Mouse (Mus musculus) layer of hippocampus, adult 18-20 months (tissue): ENCODE measurements around the gene Ccng2. TPM values are rescaled to one million over a fixed set of nuclear protein-coding genes. Genes with fewer than 3 reads are reported as not detected.

Source experiments
- DNase-seq, 2 experiments: peaks; one replicate each; pipeline ENCODE4 v3.0.0; 2022; ENCODE audit warnings: low spot score in 2 of 2
- total RNA-seq, 2 experiments: library from RNA; stranded (reverse); gene quantifications; 2 replicates each; pipeline ENCODE4 v1.2.3; 2021

Ccng2 gene
- total RNA-seq, 2 experiments from 2014 or later = 51.6 to 56.3 TPM

DNA sequence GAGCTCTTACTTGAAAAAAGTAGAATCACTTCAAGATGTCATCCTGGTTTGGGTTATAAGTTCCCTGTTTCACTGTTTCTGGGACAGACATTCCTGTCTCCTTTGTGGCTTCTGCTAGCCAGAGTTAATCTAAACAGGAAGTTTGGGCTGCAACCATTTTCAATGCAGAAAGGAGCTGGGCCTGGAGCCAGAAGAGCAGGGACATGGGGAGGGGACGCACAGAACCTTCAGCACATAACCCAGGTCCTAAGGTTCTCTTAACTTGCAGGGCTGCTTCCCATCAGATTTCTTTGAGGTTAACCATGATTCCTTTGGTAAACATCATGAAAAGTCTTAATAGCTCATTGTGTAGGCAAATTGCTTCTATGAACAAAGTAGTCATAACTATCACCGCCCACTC, 4.3 kb upstream of the Ccng2 start:
- DNase-seq = no peak

DNA sequence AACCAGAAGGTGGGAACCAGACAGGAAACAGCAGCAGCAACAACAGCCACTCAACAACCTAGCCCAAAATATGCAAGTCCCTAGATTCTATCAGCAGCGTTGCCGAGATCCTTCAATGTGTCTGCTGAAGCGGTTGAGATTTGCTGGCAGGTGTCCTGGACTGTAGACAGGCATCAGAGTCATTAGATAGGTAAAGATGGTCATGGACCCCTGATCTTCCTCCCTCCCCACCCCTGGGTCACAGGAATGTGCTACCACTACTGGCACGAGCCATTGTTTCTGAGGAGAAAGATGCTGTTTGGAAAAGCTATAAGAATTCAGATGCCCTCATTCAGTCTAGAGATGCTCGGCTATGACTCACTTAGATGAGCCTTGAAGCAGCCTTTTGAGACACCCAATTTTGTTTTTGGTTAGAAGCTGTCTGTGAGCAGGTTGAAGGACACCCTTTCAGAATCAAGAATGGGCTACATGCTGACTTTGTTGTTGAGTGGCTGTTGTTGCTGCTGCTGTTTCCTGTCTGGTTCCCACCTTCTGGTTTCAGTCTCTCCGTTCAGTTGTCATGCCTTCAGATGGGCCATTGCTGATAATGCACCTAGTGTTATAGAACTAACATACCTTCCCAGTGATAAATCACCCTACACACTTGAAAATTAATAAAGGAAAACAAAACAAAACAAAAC, 3.5 kb upstream of the Ccng2 start:
- no peak for DNase-seq

DNA sequence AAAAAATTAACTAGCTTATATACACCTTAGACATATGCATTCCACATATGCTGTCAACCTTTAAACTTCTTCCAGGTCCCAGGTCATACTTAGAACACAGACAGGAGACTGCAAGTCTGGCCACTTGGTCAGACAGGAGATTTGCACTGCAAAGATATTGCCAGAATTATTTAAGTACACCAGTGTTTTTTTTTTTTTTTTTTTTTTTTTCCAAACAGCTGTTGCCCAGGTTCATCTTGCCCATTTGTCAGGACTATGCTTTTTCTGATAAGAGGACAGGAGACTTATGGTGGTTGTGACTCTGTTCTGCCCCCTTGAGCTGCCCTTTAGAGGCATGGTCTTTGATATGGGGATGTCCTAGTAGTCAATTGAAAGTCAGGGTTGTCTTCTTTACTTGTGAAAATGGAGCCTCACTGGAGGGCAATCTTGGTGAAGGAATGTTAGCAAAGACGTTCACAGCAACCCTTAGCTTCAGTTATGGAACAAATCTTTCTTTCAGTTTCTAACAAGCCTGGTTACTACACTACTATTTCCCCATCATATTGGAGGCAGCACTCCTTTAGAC, 2.8 kb upstream of the Ccng2 start:
- no peak for DNase-seq

DNA sequence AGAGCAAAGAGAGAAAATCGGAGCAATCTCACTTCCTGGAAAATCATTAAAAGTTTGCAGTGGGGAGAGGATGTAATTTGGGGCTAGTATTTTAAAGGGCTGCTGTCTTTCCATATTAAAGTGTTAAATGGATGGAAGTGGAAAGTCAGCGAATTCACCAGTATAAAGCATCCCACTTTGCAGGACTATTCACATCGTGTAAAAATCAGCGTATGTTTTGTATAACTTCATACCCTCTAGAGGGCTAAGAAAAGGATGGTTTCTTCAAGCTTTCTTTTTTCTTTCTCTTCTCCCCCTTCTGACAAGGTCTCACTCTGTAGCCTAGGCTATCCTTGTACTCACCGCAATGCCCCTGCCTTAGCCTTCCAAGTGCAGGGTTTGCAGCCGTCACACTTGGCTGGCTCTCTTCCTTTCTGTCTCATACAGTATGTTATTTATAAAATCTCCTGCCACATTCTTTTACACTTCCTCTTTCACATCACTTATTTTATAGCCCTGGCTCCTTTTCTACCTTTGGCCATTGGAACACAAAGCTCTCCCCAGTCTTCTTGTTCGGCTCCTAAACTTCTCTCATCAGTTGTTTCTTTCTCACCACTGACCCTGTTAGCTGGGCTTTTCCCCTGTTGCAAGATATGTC, 1.8 kb upstream of the Ccng2 start:
- no peak for DNase-seq

DNA sequence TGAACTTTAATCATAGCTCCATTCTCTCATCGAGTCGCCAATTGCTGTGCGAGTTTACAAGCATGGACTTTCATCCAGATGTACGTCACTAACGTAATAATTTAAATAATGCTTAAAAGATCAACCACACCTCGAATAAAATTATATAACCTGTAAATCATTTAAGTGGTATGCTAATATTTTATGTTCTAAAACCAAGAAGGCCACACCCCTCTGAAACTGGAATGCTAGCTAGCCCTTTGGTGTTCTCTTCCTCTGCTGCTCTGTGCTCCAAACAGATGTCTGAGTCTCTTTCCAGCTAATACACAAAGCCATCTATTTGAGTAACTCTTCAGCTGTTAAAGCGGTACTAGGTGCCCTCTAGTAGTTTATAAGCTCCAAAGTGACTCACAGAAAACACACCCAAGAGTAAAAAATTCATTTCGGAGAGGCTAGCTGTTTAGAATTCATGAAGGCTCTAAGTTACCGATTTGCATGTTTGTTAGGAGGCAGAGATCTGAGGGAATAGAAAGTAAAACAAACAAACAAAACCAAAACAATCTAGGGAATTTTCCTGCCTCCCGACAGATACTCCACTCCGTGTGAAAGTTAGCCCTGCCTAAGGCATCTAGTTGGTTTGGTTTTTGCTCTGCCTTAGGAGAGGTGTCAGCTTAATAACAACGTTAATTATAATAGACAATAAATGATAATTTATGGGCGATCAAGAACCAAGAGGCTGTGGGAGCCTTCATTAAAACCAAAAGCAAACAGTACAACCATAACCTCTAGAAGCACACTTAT, 1.1 kb upstream of the Ccng2 start:
- no peak for DNase-seq

DNA sequence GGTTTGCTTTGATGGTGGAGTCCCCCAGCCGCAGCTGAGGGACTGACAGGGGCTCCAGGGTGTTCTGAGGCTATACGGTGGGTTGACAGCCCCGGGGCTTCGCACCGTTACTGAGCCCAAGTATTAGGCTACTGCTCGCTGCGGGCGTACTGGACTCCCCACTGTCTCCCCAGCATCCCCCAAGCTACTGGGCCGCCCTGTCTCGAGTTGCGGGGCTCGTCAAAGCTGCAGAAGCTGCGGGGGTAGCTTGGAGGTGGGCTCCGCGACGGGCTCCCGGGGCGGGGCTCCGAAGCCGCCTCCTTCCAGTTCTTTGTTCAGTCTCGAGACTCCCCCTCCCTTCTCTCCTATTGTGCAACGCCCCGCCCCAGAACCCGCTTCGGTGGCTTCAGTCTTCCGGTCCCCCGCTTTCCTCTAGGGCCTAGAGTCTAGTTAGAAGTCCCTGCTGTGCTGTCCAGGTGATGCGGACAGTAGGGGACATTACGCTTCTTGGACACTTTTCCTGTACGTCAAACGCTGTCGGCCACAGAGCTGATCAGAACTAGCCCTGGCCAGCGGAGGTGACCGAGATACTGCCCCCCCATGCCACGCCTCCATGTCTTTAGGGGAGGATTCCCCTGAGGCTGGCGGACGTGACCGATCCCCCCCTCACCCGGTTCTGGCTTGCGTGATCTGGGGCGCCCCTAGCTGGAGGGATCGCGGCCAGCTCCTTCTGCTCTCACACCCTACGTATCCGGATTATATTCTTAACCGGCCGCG, 972 bp downstream of the Ccng2 start:
- peak; percentile 68 to 84 for DNase-seq

DNA sequence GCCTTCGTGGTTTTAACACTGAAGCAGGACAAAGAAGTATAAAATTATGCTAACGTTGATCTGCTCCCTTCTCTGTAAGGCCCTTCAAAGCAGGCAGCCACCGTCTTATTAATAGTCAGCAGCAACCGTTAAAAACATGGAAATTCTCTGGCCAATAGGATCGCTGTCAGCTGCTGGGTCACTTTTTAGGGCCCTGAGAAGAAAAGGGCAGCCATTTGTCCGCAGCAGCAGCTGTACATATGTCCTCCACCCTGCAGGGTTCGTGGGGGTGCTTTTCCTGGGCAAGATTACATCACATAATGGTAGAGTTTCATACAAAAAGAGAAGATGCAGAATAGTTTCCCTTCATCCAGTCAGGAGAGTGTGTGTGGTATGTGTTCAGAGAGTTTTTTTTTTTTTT, 3.0 kb downstream of the Ccng2 start:
- no peak for DNase-seq

DNA sequence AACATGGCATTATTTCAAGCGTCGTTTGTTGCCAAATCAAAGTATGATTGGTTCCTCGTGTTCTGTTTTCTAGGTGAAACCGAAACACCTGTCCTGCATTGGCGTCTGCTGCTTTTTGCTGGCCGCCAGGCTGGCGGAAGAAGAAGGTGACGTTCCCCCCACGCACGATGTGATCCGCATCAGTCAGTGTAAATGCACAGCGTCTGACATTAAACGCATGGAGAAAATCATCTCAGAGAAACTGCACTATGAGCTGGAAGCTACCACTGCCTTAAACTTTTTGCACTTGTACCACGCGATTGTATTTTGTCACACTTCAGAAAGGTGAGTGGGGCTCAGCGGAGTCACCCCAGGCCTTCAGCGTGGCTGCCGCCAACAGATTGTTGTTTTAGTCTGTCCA, 3.7 kb downstream of the Ccng2 start:
- no peak for DNase-seq

DNA sequence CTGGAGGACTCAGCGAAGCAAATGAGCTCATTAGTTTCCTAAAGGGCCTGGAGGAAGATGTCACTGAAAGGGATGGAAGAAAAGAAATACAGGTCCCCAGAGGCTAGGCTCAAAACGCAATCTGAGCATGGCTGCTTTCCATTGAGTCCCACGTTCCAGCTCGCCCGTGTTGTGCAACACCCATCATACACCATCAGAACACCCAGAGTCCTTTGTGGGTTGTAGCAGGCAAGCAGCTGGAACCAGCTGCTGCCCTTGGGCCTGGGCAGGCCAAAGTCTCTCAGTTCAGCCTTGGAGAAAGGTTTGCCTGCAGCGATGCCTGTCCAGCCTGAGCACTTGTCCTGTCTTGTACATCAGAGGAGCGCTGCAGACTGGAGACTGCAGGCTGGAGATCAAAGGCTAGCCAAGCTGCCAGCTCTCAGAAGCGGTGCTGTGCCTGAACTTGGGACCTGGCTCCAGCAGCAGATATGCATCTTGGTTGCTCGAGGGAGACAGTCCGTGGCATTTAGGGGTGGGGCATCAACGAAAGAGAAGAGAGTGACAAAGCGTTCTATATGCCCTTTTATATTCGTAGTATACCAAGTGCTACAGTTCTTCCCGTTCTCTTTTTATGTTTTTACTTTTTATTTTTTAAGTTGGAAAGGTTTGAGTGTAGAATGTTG, 15.5 kb downstream of the Ccng2 start:
- no peak for DNase-seq

DNA sequence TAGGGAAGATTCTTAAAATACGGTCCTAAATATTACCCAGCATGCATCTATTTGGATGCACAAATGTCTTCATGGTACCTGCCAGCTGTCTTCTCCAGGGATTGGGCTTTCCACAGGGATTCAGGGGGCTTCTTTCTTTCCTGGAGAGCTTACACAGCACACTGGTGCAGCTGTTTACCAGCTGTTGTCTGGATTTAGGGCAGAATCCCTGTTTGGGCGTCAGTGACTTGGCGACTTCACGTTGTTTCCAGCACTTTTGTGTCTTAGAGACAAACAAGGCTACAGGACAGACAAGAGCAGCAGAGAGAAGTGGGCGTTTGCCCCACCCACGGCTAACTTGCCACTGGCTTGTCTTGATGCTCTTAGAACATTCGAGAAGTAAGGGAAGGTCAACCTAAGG, 16.1 kb downstream of the Ccng2 start:
- no peak for DNase-seq

DNA sequence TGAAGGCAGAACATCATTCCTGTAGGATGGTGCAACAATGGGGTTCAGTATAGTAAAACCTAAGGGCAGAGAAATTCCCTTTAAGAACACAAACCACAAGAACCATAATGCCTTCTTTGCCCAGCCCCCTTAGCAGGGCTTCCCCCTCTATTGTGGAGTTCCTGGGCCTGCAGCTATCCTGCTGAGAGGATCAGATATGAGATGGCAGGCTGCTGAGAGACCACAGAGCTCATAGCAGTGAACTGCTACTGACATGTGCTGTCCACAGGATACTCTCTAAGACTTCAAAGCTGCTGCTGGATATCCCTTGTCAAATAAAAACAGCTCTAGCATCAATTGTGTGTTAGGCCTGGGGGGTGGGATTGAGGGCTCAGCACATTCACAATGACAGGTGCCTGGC, 21.5 kb downstream of the Ccng2 start:
- DNase-seq = no peak

DNA sequence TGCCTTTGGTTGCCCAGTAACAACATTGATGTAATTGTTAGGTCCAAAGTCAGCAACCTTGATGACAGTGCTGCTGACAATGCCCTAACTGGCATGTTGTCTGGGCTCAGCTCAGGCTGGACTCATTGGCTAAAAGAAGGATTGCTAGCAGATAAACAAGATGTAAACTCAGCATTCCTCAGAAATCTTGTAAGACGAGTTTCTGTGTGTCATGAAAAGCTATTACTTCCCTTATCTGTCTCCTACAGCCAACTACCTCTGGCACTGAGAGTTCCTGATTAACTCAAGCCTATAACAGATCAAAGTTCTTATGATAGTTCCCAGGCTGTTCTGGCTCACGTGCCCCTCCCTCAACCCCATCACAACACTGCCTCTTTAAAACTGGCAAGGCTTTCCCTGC, 23.2 kb downstream of the Ccng2 start:
- DNase-seq = no peak

DNA sequence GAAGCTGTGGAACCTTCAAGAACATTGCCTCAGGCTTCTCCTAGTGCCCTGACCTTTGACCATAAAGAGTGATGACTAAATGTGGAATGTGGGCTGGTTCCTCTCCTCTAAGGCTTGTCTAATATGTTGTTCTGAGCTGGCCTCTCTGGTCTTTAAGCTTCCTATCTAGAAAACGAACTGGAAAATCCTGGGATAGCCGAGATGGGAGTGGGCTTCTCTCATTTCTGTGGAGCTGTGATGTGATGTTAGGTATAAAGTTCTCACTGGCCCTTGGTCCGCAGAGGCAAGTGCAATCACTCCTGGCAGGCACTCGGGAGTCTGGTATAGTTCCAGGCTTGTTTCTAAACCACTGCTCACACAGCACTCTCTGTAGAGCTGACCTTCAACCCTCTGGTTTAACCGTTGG, 29.3 kb downstream of the Ccng2 start:
- DNase-seq = no peak

DNA sequence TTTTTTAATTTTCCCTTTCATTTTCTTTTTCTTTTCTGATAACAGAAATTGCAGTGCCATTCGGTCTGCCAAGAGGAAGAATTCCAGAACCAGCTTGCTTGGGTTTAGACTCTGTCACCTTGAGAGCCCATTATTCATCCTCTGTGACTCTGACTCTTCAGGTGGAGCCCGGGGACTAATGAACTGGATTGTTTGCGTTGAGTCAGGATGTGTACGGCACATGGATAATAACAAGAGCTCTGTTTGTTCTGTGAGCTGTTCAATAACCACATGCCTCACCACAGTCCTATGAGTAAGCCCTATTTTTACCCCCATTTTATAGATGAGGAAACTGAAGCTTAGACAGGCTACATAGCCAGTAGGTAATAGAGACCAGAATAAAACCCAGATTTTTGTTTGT, 29.7 kb downstream of the Ccng2 start:
- no peak for DNase-seq

DNA sequence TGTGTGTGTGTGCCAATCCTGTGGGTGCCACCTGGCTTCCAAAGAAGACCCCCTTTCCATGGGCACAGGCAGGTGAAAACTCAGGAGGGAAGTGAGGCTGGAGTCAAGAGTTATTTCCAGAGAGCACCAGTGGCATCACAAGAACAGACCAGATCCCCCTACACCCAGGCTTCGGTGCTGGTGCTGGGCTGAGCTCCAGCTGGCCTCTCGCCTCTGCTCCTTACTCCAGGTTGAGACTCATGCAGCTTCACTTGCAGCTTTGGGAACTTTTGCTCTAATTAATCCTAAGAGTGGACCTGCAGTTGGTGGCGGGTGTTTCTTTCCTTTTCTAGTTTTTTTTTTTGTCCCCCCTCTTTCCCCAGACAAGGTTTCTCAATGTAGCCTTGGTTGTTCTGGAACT, 30.3 kb downstream of the Ccng2 start:
- DNase-seq = no peak

DNA sequence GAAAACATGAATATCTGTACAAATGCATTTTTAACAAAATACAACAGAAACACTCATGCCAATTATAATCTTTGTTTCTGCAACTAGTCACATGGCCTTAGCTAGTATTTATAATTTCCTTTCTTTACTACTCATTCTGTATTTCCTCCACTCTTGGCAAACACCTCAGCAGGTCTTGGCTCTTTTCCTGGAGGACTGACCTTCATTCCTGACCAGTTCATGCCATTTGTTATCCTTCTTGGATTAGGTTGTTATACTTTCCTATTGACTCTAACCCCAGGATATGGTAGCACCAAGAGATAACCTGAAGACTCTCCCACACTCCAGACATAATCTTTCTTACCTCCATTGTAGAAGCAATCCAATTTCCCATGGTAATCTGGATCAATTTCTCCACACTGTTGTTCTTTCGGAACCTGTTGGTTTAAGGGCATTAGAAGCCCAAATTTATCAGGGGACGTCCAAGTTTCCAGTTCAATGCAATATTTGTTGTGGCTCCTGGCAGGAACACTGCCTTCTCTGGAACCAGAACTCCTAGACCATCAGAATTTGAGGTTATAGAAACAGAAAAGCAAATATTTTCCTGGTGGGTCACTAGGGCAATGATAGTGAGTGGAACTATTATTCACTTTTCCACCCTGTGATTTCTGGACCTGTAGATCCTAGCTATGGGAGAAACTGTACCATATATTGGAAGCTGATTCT, 38.2 kb downstream of the Ccng2 start:
- no peak for DNase-seq

DNA sequence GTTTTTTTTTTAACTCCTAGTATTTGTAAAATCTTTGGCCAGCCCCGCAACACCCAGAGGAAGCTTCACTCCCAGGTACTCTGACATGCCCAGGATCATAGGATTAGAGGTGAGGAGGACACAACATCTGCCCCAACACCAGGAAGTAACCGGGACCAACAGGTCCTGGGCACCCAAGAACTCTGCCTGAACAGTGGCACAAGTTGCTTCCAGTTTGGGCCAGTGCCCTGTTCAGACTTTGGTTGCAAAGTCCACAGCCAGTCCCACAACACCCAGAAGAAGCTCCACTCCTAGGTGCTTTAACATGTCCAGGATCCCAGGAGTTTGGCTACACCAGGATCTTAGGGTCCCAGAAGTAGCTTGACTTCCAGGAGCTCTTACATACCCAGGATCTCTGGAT, 41.9 kb downstream of the Ccng2 start:
- no peak for DNase-seq

DNA sequence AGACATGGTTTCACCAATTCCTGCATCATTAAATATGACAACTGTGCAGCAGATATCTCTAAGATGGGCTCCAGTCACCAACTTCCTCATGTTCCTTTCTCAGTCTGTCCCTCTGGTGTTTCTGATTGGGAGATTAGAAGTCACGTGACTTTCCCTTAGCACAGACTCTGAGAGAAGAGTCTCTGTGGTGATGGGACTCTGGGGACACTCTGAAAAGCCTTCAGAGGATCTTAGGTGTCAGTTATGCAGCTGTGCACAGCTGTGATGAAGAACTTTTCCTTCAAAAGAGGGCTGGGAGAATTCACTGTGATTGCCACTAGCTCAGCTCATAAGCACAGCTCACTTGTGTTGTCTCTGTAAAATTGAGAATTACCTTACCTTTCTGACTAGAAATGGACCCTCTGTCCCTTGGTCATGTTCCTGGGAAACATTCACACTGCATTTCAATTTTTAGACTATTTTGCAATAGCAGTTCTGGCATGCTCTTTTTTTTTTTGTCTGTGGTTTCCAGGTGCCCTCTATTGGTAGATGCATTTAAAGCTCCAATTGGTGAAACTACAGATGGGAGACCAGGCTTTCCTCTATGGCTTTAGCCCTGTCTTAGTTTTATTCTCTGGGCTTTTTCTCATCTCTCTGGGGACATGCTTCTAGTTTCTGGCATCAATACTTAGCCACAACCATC, 56.4 kb downstream of the Ccng2 start:
- peak; percentile 1 to 41 for DNase-seq
